In genomic region chr4:105819796-105820511, GRCm38 (mm10) we compare ENCODE assay signal across 14 mouse cellular contexts. TPM values are rescaled to one million over a fixed set of nuclear protein-coding genes. Genes with fewer than 3 reads are reported as not detected.
DNase-seq lines count a peak whose midpoint lies in the region; ATAC-seq and TF ChIP-seq lines count a peak whose summit lies in the region.
"Had no signal": no experiment of that assay in that cellular context is flagged by ENCODE, and none has a peak within 500 bp of the region (broad histone marks: within the 10 kb centered on the region; RNA-seq: fewer than 3 reads in every experiment).

No protein-coding gene starts in this region.

- ATAC-seq in forebrain, postnatal 0 days: peak; percentile 71
- ATAC-seq in forebrain, embryonic 16.5 days: no peak
- ATAC-seq in lung, embryonic 14.5 days (ENCODE audit: insufficient read depth): peak; percentile 99

- WGBS in forebrain, postnatal 0 days: 62% methylated on average over 7 of the region's 7 CpGs
- WGBS in forebrain, embryonic 16.5 days: 58% methylated on average over 7 of the region's 7 CpGs
- 26% methylated on average over 7 of the region's 7 CpGs for WGBS in lung, embryonic 14.5 days

- no peak overlapping the region for H3K4me3 ChIP-seq in forebrain, postnatal 0 days (ENCODE audit: low read depth, low read length)
- H3K4me3 ChIP-seq in forebrain, embryonic 16.5 days (replicated peaks; ENCODE audit: low read length): no peak overlapping the region
- no peak overlapping the region for H3K4me3 ChIP-seq in lung, embryonic 14.5 days (ENCODE audit: low read depth, low read length)
- H3K4me3 ChIP-seq: heart, embryonic 15.5 days; kidney, embryonic 15.5 days had no signal

- no peaks in the 10 kb centered on the region for H3K27me3 ChIP-seq in forebrain, postnatal 0 days (ENCODE audit: insufficient read depth, low read length)
- no peaks in the 10 kb centered on the region for H3K27me3 ChIP-seq in forebrain, embryonic 16.5 days (replicated peaks; ENCODE audit: control insufficient read depth, insufficient read depth, low read length)
- no peaks in the 10 kb centered on the region for H3K27me3 ChIP-seq in lung, embryonic 14.5 days (ENCODE audit: insufficient read depth, low read length)
- H3K27me3 ChIP-seq: heart, embryonic 15.5 days; kidney, embryonic 15.5 days had no signal

- H3K4me1 ChIP-seq in forebrain, postnatal 0 days (ENCODE audit: insufficient read depth): no peaks in the 10 kb centered on the region
- H3K4me1 ChIP-seq in forebrain, embryonic 16.5 days (replicated peaks; ENCODE audit: control insufficient read depth, insufficient read depth, low read length): no peaks in the 10 kb centered on the region
- peaks cover 6% of the 10 kb centered on the region for H3K4me1 ChIP-seq in lung, embryonic 14.5 days (ENCODE audit: insufficient read depth)
- H3K4me1 ChIP-seq: heart, embryonic 15.5 days had no signal

- no peak for TF ChIP-seq CTCF in forebrain, postnatal 0 days (IDR thresholded peaks at IDR 0.05; ENCODE audit: low read depth)
- TF ChIP-seq CTCF in lung, embryonic 14.5 days (IDR thresholded peaks at IDR 0.05; ENCODE audit: low read depth): peak; percentile 7; the same call in 1 of the 2 replicates

- H3K27ac ChIP-seq in forebrain, postnatal 0 days (ENCODE audit: low read depth, low read length): no peak overlapping the region
- H3K27ac ChIP-seq in forebrain, embryonic 16.5 days (ENCODE audit: low read length): no peak overlapping the region
- 0 out of 2 replicates have a peak overlapping the region, but pooled peaks have one; percentile 22 for H3K27ac ChIP-seq in lung, embryonic 14.5 days (ENCODE audit: low read depth)
- H3K27ac ChIP-seq: heart, embryonic 15.5 days; kidney, embryonic 15.5 days; macrophage had no signal

- no peak overlapping the region for H3K4me2 ChIP-seq in forebrain, postnatal 0 days (ENCODE audit: low read depth)
- no peak overlapping the region for H3K4me2 ChIP-seq in forebrain, embryonic 16.5 days (ENCODE audit: low read length)
- no peak overlapping the region for H3K4me2 ChIP-seq in lung, embryonic 14.5 days
- H3K4me2 ChIP-seq: heart, embryonic 15.5 days; kidney, embryonic 15.5 days had no signal

- peak; percentile 50 for DNase-seq in forebrain, postnatal 0 days
- DNase-seq in right cerebral cortex, adult 2 months (ENCODE audit: low spot score in 2 of 2): peak; percentile 21 to 44
- DNase-seq in right cerebral cortex, postnatal 14 days: no peak
- DNase-seq in lung, embryonic 14.5 days: peak; percentile 95
- peak; percentile 21 for DNase-seq in telencephalon, adult 2 months (ENCODE audit: low read depth, low spot score)
- DNase-seq in retina, embryonic 14.5 days (ENCODE audit: low spot score): no peak
- no peak for DNase-seq in adrenal gland, adult 2 months
- DNase-seq: B cell, adult 2 months; cerebellum, adult 11-12 months had no signal

- H3K9me3 ChIP-seq in forebrain, postnatal 0 days (ENCODE audit: low read length): no peaks in the 10 kb centered on the region
- no peaks in the 10 kb centered on the region for H3K9me3 ChIP-seq in forebrain, embryonic 16.5 days (ENCODE audit: control insufficient read depth, low read length)
- H3K9me3 ChIP-seq in lung, embryonic 14.5 days (ENCODE audit: low read depth, low read length): no peaks in the 10 kb centered on the region
- H3K9me3 ChIP-seq: heart, embryonic 15.5 days; kidney, embryonic 15.5 days had no signal

- no peak overlapping the region for H3K9ac ChIP-seq in forebrain, postnatal 0 days
- H3K9ac ChIP-seq in forebrain, embryonic 16.5 days (replicated peaks; ENCODE audit: low read depth, low read length): no peak overlapping the region
- H3K9ac ChIP-seq in lung, embryonic 14.5 days: no peak overlapping the region
- H3K9ac ChIP-seq: heart, embryonic 15.5 days; kidney, embryonic 15.5 days had no signal

- H3K36me3 ChIP-seq in forebrain, postnatal 0 days (ENCODE audit: insufficient read depth): no peaks in the 10 kb centered on the region
- H3K36me3 ChIP-seq in forebrain, embryonic 16.5 days (ENCODE audit: control insufficient read depth, insufficient read depth): no peaks in the 10 kb centered on the region
- no peaks in the 10 kb centered on the region for H3K36me3 ChIP-seq in lung, embryonic 14.5 days (ENCODE audit: insufficient read depth)
- H3K36me3 ChIP-seq: heart, embryonic 15.5 days; kidney, embryonic 15.5 days had no signal

RNA-seq across cellular contexts. Expression of gene Gm12728, which starts 30.3 kb away (rescaled TPM):
- not detected in 2 replicates for total RNA-seq in forebrain, postnatal 0 days (2014; rRNA removed)
- polyA plus RNA-seq in forebrain, postnatal 0 days (2015; fragmentation: Nextera tagmentation; extraction: Ambion mirVana): 1.1 TPM in 1 of 2 replicates, not detected in the other
- polyA plus RNA-seq in forebrain, embryonic 16.5 days (2015; fragmentation: Nextera tagmentation; extraction: Ambion mirVana): not detected in 2 replicates
- 0.96 TPM in 1 of 2 replicates, not detected in the other for polyA plus RNA-seq in lung, embryonic 14.5 days (2014; fragmentation: Nextera tagmentation; extraction: Ambion mirVana)
- total RNA-seq in adrenal gland, adult 2 months (2021): not detected
- not detected in 2 replicates for polyA plus RNA-seq in adrenal gland, adult 2 months (2012; rRNA removed)
- total RNA-seq: neutrophil, adult 5-6 weeks had no signal
- polyA plus RNA-seq: heart, embryonic 15.5 days; kidney, embryonic 15.5 days; macrophage had no signal

Comparison
In these comparisons a context has a peak if more than half of its experiments do, and no peak if none do; other contexts are left out.
1. DNase-seq: peak in forebrain, postnatal 0 days (single experiment), right cerebral cortex, adult 2 months (2 of 2), lung, embryonic 14.5 days (single experiment) and telencephalon, adult 2 months (single experiment); none in right cerebral cortex, postnatal 14 days (single experiment), retina, embryonic 14.5 days (single experiment) and adrenal gland, adult 2 months (single experiment).